Mouse (Mus musculus) MEL (cell line): ENCODE results near the gene Ttc16. TPM values are rescaled to one million over a fixed set of nuclear protein-coding genes. Genes with fewer than 3 reads are reported as not detected.

ENCODE experiments used
- DNase-seq: peaks from one replicate; pipeline ENCODE4 v3.0.0; 2011; ENCODE audit warnings: low read depth, low spot score
- H3K27ac ChIP-seq: 2 replicates; pipeline ENCODE4 v1.5.1; 2012; ENCODE audit warnings: low read depth, mild to moderate bottlenecking, control low read depth, low read length, moderate library complexity; ENCODE audit not compliant: control insufficient read depth
- H3K27me3 ChIP-seq, 2 experiments: fragments of 150-350 bp in 1 of 2; sonication (generic) in 1 of 2; 2 replicates each; pipeline ENCODE4 v1.6.1; 2012; ENCODE audit warnings: low read length in 2 of 2, mild to moderate bottlenecking in 2 of 2, improper control_type of control experiment in 1 of 2, moderate library complexity in 1 of 2; ENCODE audit not compliant: insufficient read depth in 2 of 2, control insufficient read depth in 1 of 2
- H3K36me3 ChIP-seq, 2 experiments: 2 replicates each; pipeline ENCODE4 v1.6.1; 2012 to 2014; ENCODE audit warnings: low read length in 2 of 2, improper control_type of control experiment in 1 of 2, inconsistent platforms in 1 of 2, mild to moderate bottlenecking in 1 of 2; ENCODE audit not compliant: insufficient read depth in 2 of 2, control insufficient read depth in 1 of 2
- H3K4me1 ChIP-seq, 2 experiments: fragments of 150-350 bp in 1 of 2; sonication (generic) in 1 of 2; 2 replicates each; pipeline ENCODE4 v1.6.1; 2012; ENCODE audit warnings: low read length in 2 of 2, improper control_type of control experiment in 1 of 2, mild to moderate bottlenecking in 1 of 2; ENCODE audit not compliant: insufficient read depth in 2 of 2, control insufficient read depth in 1 of 2
- H3K4me3 ChIP-seq, 2 experiments: fragments of 150-350 bp in 1 of 2; sonication (generic) in 1 of 2; 2 replicates each; pipeline ENCODE4 v1.5.1; 2012; ENCODE audit warnings: low read depth in 2 of 2, low read length in 2 of 2, mild to moderate bottlenecking in 2 of 2, moderate library complexity in 2 of 2, control low read depth in 1 of 2, improper control_type of control experiment in 1 of 2; ENCODE audit not compliant: control insufficient read depth in 1 of 2, insufficient read depth in 1 of 2
- H3K79me2 ChIP-seq: 2 replicates; pipeline ENCODE4 v1.6.1; 2012; ENCODE audit warnings: mild to moderate bottlenecking, low read length, moderate library complexity; ENCODE audit not compliant: control insufficient read depth, poor library complexity, insufficient read depth
- H3K9ac ChIP-seq: 2 replicates; pipeline ENCODE4 v1.6.1; 2012; ENCODE audit warnings: low read depth, mild to moderate bottlenecking, control low read depth, low read length, moderate library complexity; ENCODE audit not compliant: control insufficient read depth, poor library complexity, severe bottlenecking
- H3K9me3 ChIP-seq: fragments of 150-350 bp; sonication (generic); replicated peaks from 2 replicates; pipeline ENCODE4 v1.6.1; 2012; ENCODE audit warnings: mild to moderate bottlenecking, low read length, improper control_type of control experiment, moderate library complexity; ENCODE audit not compliant: insufficient read depth
- BHLHE40 ChIP-seq: IDR thresholded peaks from 2 replicates; pipeline ENCODE4 v1.6.1; 2012; ENCODE audit warnings: low read depth, mild to moderate bottlenecking, inconsistent platforms, low read length, improper control_type of control experiment, borderline replicate concordance
- CHD2 ChIP-seq: IDR thresholded peaks from 2 replicates; pipeline ENCODE4 v1.6.1; 2011; ENCODE audit warnings: low read length, improper control_type of control experiment
- CTCF ChIP-seq, 3 experiments: IDR thresholded peaks in 2 of 3; conservative IDR thresholded peaks in 1 of 3; 2 replicates each; pipeline ENCODE4 v1.5.1; 2011 to 2012; ENCODE audit warnings: low read length in 3 of 3, low read depth in 2 of 3, mild to moderate bottlenecking in 2 of 3, improper control_type of control experiment in 1 of 3, inconsistent platforms in 1 of 3, mixed read lengths in 1 of 3, moderate library complexity in 1 of 3; ENCODE audit not compliant: control insufficient read depth in 1 of 3, insufficient read depth in 1 of 3, poor library complexity in 1 of 3, severe bottlenecking in 1 of 3
- E2F4 ChIP-seq: IDR thresholded peaks from 2 replicates; pipeline ENCODE4 v1.6.1; 2011; ENCODE audit warnings: low read depth, low read length, improper control_type of control experiment, borderline replicate concordance
- ELF1 ChIP-seq: IDR thresholded peaks from 2 replicates; pipeline ENCODE4 v1.6.1; 2014; ENCODE audit warnings: low read depth, mild to moderate bottlenecking, inconsistent platforms, low read length, improper control_type of control experiment, moderate library complexity
- EP300 ChIP-seq, 2 experiments: IDR thresholded peaks; 2 replicates each; pipeline ENCODE4 v1.6.1; 2011; ENCODE audit warnings: improper control_type of control experiment in 2 of 2, low read length in 2 of 2, low read depth in 1 of 2, mild to moderate bottlenecking in 1 of 2
- ETS1 ChIP-seq: IDR thresholded peaks from 2 replicates; pipeline ENCODE4 v1.6.1; 2012; ENCODE audit warnings: low read depth, mild to moderate bottlenecking, inconsistent platforms, low read length, improper control_type of control experiment, moderate library complexity
- GATA1 ChIP-seq: IDR thresholded peaks from 2 replicates; pipeline ENCODE4 v1.6.1; 2011; ENCODE audit warnings: low read depth, low read length, improper control_type of control experiment
- HCFC1 ChIP-seq: IDR thresholded peaks from 2 replicates; pipeline ENCODE4 v1.6.1; 2012; ENCODE audit warnings: low read depth, mild to moderate bottlenecking, inconsistent platforms, low read length, improper control_type of control experiment, moderate library complexity
- KAT2A ChIP-seq: conservative IDR thresholded peaks from 2 replicates; pipeline ENCODE4 v1.6.1; 2012; ENCODE audit warnings: low read depth, low read length, improper control_type of control experiment, inconsistent platforms
- MAFK ChIP-seq: IDR thresholded peaks from 2 replicates; pipeline ENCODE4 v1.6.1; 2011; ENCODE audit warnings: low read depth, mild to moderate bottlenecking, low read length, improper control_type of control experiment, borderline replicate concordance
- MAX ChIP-seq: IDR thresholded peaks from 2 replicates; pipeline ENCODE4 v1.6.1; 2011; ENCODE audit warnings: low read length, improper control_type of control experiment
- MEF2A ChIP-seq: IDR thresholded peaks from 2 replicates; pipeline ENCODE4 v1.6.1; 2014; ENCODE audit warnings: low read depth, mild to moderate bottlenecking, inconsistent platforms, low read length, improper control_type of control experiment; ENCODE audit not compliant: poor library complexity, insufficient replicate concordance, severe bottlenecking; ENCODE audit errors: extremely low read depth
- MXI1 ChIP-seq: IDR thresholded peaks from 2 replicates; pipeline ENCODE4 v1.6.1; 2011; ENCODE audit warnings: mild to moderate bottlenecking, low read depth, low read length, improper control_type of control experiment
- MYB ChIP-seq: IDR thresholded peaks from 2 replicates; pipeline ENCODE4 v1.6.1; 2011; ENCODE audit warnings: mild to moderate bottlenecking, low read depth, low read length, improper control_type of control experiment
- NRF1 ChIP-seq: IDR thresholded peaks from 2 replicates; pipeline ENCODE4 v1.6.1; 2014; ENCODE audit warnings: low read depth, mild to moderate bottlenecking, inconsistent platforms, low read length, improper control_type of control experiment, moderate library complexity; ENCODE audit not compliant: poor library complexity, insufficient read depth, severe bottlenecking
- POLR2A ChIP-seq, 2 experiments: IDR thresholded peaks; 2 replicates each; pipeline ENCODE4 v1.6.1; 2011 to 2012; ENCODE audit warnings: low read length in 2 of 2, mild to moderate bottlenecking in 2 of 2, control low read depth in 1 of 2, improper control_type of control experiment in 1 of 2, low read depth in 1 of 2, moderate library complexity in 1 of 2; ENCODE audit not compliant: control insufficient read depth in 1 of 2, insufficient read depth in 1 of 2, poor library complexity in 1 of 2
- POLR2AphosphoS2 ChIP-seq: IDR thresholded peaks from 2 replicates; pipeline ENCODE4 v1.6.1; 2011; ENCODE audit warnings: low read length, improper control_type of control experiment
- POLR2AphosphoS5 ChIP-seq: IDR thresholded peaks from 2 replicates; pipeline ENCODE4 v1.6.1; 2012; ENCODE audit warnings: low read depth, borderline replicate concordance, mild to moderate bottlenecking, inconsistent platforms, low read length, moderate library complexity, mixed read lengths
- RAD21 ChIP-seq: IDR thresholded peaks from 2 replicates; pipeline ENCODE4 v1.6.1; 2011; ENCODE audit warnings: mild to moderate bottlenecking, low read depth, low read length, improper control_type of control experiment
- RCOR1 ChIP-seq: IDR thresholded peaks from 2 replicates; pipeline ENCODE4 v1.6.1; 2012; ENCODE audit warnings: low read depth, mild to moderate bottlenecking, inconsistent platforms, low read length, improper control_type of control experiment
- SMC3 ChIP-seq: IDR thresholded peaks from 2 replicates; pipeline ENCODE4 v1.6.1; 2011; ENCODE audit warnings: low read depth, low read length, improper control_type of control experiment
- TAL1 ChIP-seq: IDR thresholded peaks from 2 replicates; pipeline ENCODE4 v1.6.1; 2012; ENCODE audit warnings: mild to moderate bottlenecking, inconsistent platforms, low read length, moderate library complexity, mixed read lengths
- TBP ChIP-seq: IDR thresholded peaks from 2 replicates; pipeline ENCODE4 v1.8.0; 2011; ENCODE audit warnings: low read depth, low read length, improper control_type of control experiment
- UBTF ChIP-seq: IDR thresholded peaks from 2 replicates; pipeline ENCODE4 v1.6.1; 2012; ENCODE audit warnings: low read depth, mild to moderate bottlenecking, inconsistent platforms, low read length, improper control_type of control experiment, moderate library complexity, borderline replicate concordance; ENCODE audit not compliant: insufficient read depth
- USF1 ChIP-seq: IDR thresholded peaks from 2 replicates; pipeline ENCODE4 v1.6.1; 2014; ENCODE audit warnings: low read depth, mild to moderate bottlenecking, inconsistent platforms, low read length, improper control_type of control experiment, moderate library complexity
- USF2 ChIP-seq, 2 experiments: IDR thresholded peaks; 2 replicates each; pipeline ENCODE4 v1.6.1; 2011 to 2012; ENCODE audit warnings: improper control_type of control experiment in 2 of 2, low read length in 2 of 2, borderline replicate concordance in 1 of 2, inconsistent platforms in 1 of 2, low read depth in 1 of 2, mild to moderate bottlenecking in 1 of 2; ENCODE audit not compliant: insufficient read depth in 1 of 2
- ZC3H11A ChIP-seq: IDR thresholded peaks from 2 replicates; pipeline ENCODE4 v1.6.1; 2012; ENCODE audit warnings: low read depth, mild to moderate bottlenecking, inconsistent platforms, low read length, improper control_type of control experiment
- ZNF384 ChIP-seq: IDR thresholded peaks from 2 replicates; pipeline ENCODE4 v1.6.1; 2012; ENCODE audit warnings: low read depth, mild to moderate bottlenecking, inconsistent platforms, low read length, improper control_type of control experiment
- polyA plus RNA-seq, 2 experiments: library from polyadenylated mRNA; stranded (reverse) in 1 of 2; unstranded in 1 of 2; fragments of >175 nt in 1 of 2; fragments of >200 nt in 1 of 2; gene quantifications; 2 replicates each; pipeline versions ENCODE4 v1.2.1 to v1.2.4; 2012; ENCODE audit warnings: low replicate concordance in 2 of 2, low read depth in 1 of 2; ENCODE audit not compliant: insufficient read length in 2 of 2, insufficient read depth in 1 of 2, missing spikeins in 1 of 2
- total RNA-seq: library from RNA; depleted of rRNA; stranded (reverse); fragments of 300-350 nt; gene quantifications from 2 replicates; pipeline ENCODE4 v1.2.3, GENCODE M21; 2012

The Ttc16 gene
- total and polyA plus RNA-seq, 3 experiments = 0.35 to 0.69 TPM; not detected in 1

DNA sequence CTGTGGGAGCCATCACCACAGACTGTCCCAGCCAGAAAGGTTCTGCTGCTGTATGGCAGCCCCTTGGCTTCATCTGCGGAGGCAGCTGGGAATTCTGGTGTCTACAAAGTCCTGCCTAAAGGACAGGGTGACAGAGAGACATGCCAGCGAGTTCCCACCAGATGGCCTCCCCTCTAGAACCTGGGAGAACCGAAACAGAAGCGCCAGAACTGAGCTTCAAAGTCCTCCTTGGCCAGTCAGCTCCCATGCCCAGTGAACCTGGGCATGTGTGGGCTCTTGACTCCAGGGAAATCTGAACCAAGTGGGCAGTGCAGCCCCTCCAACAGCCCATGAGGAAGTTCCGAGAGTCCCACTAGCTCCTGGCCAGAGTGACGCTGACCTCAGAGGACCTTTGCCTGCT lies 47.2 kb upstream of the Ttc16 start:
- Histone ChIP-seq H3K4me3 (no peak overlapping the region), H3K79me2 (no peaks in the 10 kb centered on the region), H3K27me3 (no peaks in the 10 kb centered on the region)
- TF ChIP-seq ETS1 = no peak
- no peak for TF ChIP-seq CHD2
- TF ChIP-seq, all 39 proteins: peak for 0
- Histone ChIP-seq H3K4me1 (no peaks in the 10 kb centered on the region), H3K36me3 (no peaks in the 10 kb centered on the region; a peak in 1 of 4 replicates), H3K9ac (no peak overlapping the region), H3K9me3 (no peaks in the 10 kb centered on the region), H3K27ac (no peak overlapping the region)
- no peak for DNase-seq

DNA sequence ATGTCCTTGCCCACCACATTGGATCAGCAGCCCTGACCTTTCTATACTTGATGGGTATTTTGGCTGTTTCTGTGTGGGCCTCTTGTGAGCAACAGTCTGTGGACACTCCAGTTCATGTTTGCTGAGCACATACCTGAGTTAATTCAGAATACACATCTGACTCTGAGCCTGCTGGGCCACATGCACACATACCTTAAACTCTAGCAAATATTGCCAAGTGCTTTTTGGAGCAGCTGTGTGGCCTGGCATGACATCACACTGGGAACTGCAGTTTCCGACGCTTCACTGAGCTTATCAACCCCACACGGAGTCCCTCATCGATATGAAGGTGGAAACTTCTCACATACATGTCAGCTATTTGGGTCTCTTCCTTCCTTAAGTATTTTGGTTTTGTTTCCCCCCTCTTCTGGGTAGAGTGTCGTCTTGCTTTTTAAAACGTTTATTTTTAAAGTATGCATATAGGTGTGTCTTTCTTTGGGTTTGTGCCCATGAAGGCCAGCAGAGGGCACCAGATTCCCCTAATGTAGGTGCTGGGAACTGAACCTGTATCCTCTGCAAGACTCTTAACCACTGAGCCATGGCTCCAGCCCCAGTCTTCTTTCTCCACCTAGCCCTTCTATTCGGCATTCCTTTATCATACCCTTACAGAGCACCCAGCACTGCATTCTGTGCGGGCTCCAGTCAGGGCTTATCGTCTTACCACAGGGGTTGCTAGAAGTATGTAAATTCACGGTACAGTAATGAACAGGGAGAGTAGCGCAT lies 45.8 kb upstream of the Ttc16 start:
- DNase-seq = peak; percentile 67

GRCm38 (mm10) chr2:32818208-32818607 lies 42.8 kb upstream of the Ttc16 start:
- Histone ChIP-seq H3K9ac (no peak overlapping the region), H3K79me2 (no peaks in the 10 kb centered on the region), H3K4me1 (no peaks in the 10 kb centered on the region), H3K27me3 (no peaks in the 10 kb centered on the region), H3K36me3 (peaks cover 0 to 2% of the 10 kb centered on the region in 2 experiments; a peak in 1 of 4 replicates), H3K9me3 (no peaks in the 10 kb centered on the region), H3K27ac (no peak overlapping the region), H3K4me3 (no peak overlapping the region)
- DNase-seq = no peak
- TF ChIP-seq USF2 (IDR thresholded peaks at IDR 0.05; ENCODE audit: borderline replicate concordance in 1 of 2, insufficient read depth in 1 of 2, low read depth in 1 of 2, low read length in 2 of 2) = no peak
- no peak for TF ChIP-seq POLR2AphosphoS5
- TF ChIP-seq BHLHE40 = no peak
- no peak for TF ChIP-seq ETS1
- TF ChIP-seq TAL1 = no peak
- no peak for TF ChIP-seq MEF2A
- TF ChIP-seq UBTF = no peak
- TF ChIP-seq ELF1 = no peak
- TF ChIP-seq POLR2AphosphoS2 = no peak
- no peak for TF ChIP-seq NRF1
- TF ChIP-seq ZNF384 = no peak
- no peak for TF ChIP-seq USF1
- no peak for TF ChIP-seq ZC3H11A
- TF ChIP-seq POLR2A (IDR thresholded peaks at IDR 0.05; ENCODE audit: control insufficient read depth in 1 of 2, insufficient read depth in 1 of 2, low read depth in 1 of 2, low read length in 2 of 2, poor library complexity in 1 of 2) = no peak

More for the DNA sequence above, 45.8 kb upstream of the Ttc16 start:
- H3K79me2 ChIP-seq = no peaks in the 10 kb centered on the region
- H3K36me3 ChIP-seq = no peaks in the 10 kb centered on the region; a peak in 1 of 4 replicates
- TF ChIP-seq NRF1 (no peak), TBP (no peak), MAFK (no peak), RAD21 (peak; percentile 61), ZNF384 (no peak), E2F4 (no peak), BHLHE40 (no peak), HCFC1 (no peak), RCOR1 (no peak), ETS1 (no peak), CTCF (IDR thresholded peaks at IDR 0.05 in 2 of 3, conservative IDR thresholded peaks at IDR 0.05 in 1 of 3; ENCODE audit: control insufficient read depth in 1 of 3, insufficient read depth in 1 of 3, low read depth in 2 of 3, low read length in 3 of 3, poor library complexity in 1 of 3, severe bottlenecking in 1 of 3) (peak; percentile 70 to 79 (median 71)), SMC3 (peak; percentile 82), MXI1 (no peak), MEF2A (no peak), KAT2A (no peak), EP300 (IDR thresholded peaks at IDR 0.05; ENCODE audit: low read depth in 1 of 2, low read length in 2 of 2) (no peak), MYB (no peak), MAX (no peak), USF2 (IDR thresholded peaks at IDR 0.05; ENCODE audit: borderline replicate concordance in 1 of 2, insufficient read depth in 1 of 2, low read depth in 1 of 2, low read length in 2 of 2) (no peak), ZC3H11A (peak; percentile 36), GATA1 (no peak)
- no peak overlapping the region for H3K9ac ChIP-seq
- H3K4me3 ChIP-seq = no peak overlapping the region
- no peaks in the 10 kb centered on the region for H3K4me1 ChIP-seq
- H3K27ac ChIP-seq = no peak overlapping the region
- no peaks in the 10 kb centered on the region for H3K27me3 ChIP-seq
- H3K9me3 ChIP-seq = no peaks in the 10 kb centered on the region
